Mouse (Mus musculus) intestine, postnatal 0 days (tissue): ENCODE measurements around the gene Gm17018. TPM values are rescaled to one million over a fixed set of nuclear protein-coding genes. Genes with fewer than 3 reads are reported as not detected.

Source experiments
- ATAC-seq: fragments of 200-750 bp; cut with Nextera tagmentation; 2 replicates; pipeline ENCODE4 v1.8.0; 2017; ENCODE audit warnings: mild to moderate bottlenecking, moderate TSS enrichment, moderate library complexity
- H3K27ac ChIP-seq: fragments of 300-500 bp; sonication (generic); 2 replicates; pipeline ENCODE4 v1.5.1; 2014; ENCODE audit warnings: mild to moderate bottlenecking, low read depth, low read length, moderate library complexity
- H3K27me3 ChIP-seq: fragments of 300-500 bp; sonication (generic); replicated peaks from 2 replicates; pipeline ENCODE4 v1.6.1; 2014; ENCODE audit warnings: low read length, mixed read lengths; ENCODE audit not compliant: control insufficient read depth, insufficient read depth
- H3K36me3 ChIP-seq: fragments of 300-500 bp; sonication (generic); 2 replicates; pipeline ENCODE4 v1.6.1; 2014; ENCODE audit warnings: mild to moderate bottlenecking, moderate library complexity; ENCODE audit not compliant: control insufficient read depth, insufficient read depth
- H3K4me1 ChIP-seq: fragments of 300-500 bp; sonication (generic); replicated peaks from 2 replicates; pipeline ENCODE4 v1.6.1; 2014; ENCODE audit warnings: antibody characterized with exemption, low read length, mixed read lengths; ENCODE audit not compliant: control insufficient read depth, insufficient read depth
- H3K4me2 ChIP-seq: fragments of 300-500 bp; sonication (generic); replicated peaks from 2 replicates; pipeline ENCODE4 v1.6.1; 2014; ENCODE audit warnings: low read depth, mild to moderate bottlenecking, moderate library complexity
- H3K4me3 ChIP-seq: fragments of 300-500 bp; sonication (generic); 2 replicates; pipeline ENCODE4 v1.5.1; 2014; ENCODE audit warnings: low read depth, low read length
- H3K9ac ChIP-seq: fragments of 300-500 bp; sonication (generic); 2 replicates; pipeline ENCODE4 v1.6.1; 2014; ENCODE audit warnings: mild to moderate bottlenecking, low read depth, low read length
- H3K9me3 ChIP-seq: fragments of 300-500 bp; sonication (generic); 2 replicates; pipeline ENCODE4 v1.6.1; 2016; ENCODE audit warnings: mixed run types; ENCODE audit not compliant: control insufficient read depth
- CTCF ChIP-seq: sonication (generic); IDR thresholded peaks from 2 replicates; pipeline ENCODE4 v1.5.1; 2016; ENCODE audit warnings: low read depth, mild to moderate bottlenecking, control low read depth, antibody characterized with exemption, moderate library complexity
- WGBS: fragments of 180-500 bp; shearing (Covaris S2); extraction: QIAGEN DNeasy Blood & Tissue Kit; methylation state at CpG from one replicate; pipeline ENCODE4 v1.1.7; 2014; 5-methylcytosine and 5-hydroxymethylcytosine counted together
- polyA plus RNA-seq: library from polyadenylated mRNA; unstranded; fragments of >200 nt; fragmentation: Nextera tagmentation; extraction: Ambion mirVana; gene quantifications from 2 replicates; pipeline ENCODE4 v1.2.1, GENCODE M21; 2015

Gm17018 gene
- polyA plus RNA-seq, 1 experiment from 2014 or later = 24.7 TPM

DNA sequence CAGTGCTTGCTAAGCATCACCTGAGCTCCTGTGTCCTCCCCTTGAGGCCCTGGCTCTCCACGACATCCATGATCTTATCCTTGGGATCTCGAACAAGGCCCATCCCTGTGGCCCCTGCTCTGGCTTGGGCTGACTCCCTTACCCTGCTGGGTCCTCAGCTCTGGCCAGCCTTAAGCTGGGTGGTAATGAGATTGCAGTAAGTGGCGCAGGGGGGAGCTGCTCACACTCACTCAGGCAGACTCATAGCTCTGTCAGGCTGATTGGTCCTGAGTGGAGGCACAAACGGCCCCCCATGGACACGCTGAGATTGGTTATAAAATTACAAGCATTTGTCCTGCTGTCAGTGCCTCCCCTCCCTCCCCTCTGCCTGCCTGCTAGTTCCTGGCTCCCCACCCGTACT, 24.5 kb upstream of the Gm17018 start:
- no peaks in the 10 kb centered on the region for H3K4me1 ChIP-seq
- peaks cover 6% of the 10 kb centered on the region; the same call in 1 of the 2 replicates for H3K27me3 ChIP-seq
- H3K4me3 ChIP-seq = no peak overlapping the region
- no peak overlapping the region for H3K4me2 ChIP-seq
- H3K9me3 ChIP-seq = no peaks in the 10 kb centered on the region
- H3K9ac ChIP-seq = no peak overlapping the region
- 47% methylated on average over 6 of the region's 6 CpGs for WGBS
- H3K36me3 ChIP-seq = 0 out of 2 replicates have a peak, but pooled peaks cover 3% of the 10 kb centered on the region
- no peak overlapping the region for H3K27ac ChIP-seq
- TF ChIP-seq CTCF = no peak
- 0 out of 2 replicates have a peak, but pooled peaks have one; percentile 12 for ATAC-seq

DNA sequence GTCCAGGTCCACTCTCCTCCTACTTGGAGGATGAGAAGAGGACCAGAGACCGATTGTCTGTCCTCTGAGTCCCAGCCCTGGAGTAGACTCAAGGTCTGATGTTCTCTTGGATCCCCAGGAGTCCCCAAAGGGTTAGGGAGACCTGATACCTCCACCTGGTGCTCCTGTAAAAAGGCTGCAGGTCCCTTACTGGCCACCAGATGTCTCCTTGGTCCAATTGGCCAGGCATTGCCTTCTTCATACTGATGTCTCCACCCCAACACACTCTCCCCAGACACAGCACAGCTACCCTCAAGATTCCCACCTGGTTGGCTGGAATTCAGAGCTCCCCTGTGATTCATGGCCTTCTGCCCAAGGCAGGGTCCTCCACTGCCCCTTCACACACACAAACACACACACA, 22.9 kb upstream of the Gm17018 start:
- TF ChIP-seq CTCF = peak; percentile 82
- no peak overlapping the region for H3K27ac ChIP-seq
- H3K9ac ChIP-seq = no peak overlapping the region
- no peaks in the 10 kb centered on the region for H3K4me1 ChIP-seq
- WGBS = 60% methylated on average over 1 of the region's 1 CpGs
- no peak overlapping the region for H3K4me2 ChIP-seq
- H3K4me3 ChIP-seq = no peak overlapping the region
- no peaks in the 10 kb centered on the region for H3K9me3 ChIP-seq
- H3K27me3 ChIP-seq = peaks cover 22% of the 10 kb centered on the region; the same call in 1 of the 2 replicates
- ATAC-seq = no peak
- no peaks in the 10 kb centered on the region for H3K36me3 ChIP-seq

DNA sequence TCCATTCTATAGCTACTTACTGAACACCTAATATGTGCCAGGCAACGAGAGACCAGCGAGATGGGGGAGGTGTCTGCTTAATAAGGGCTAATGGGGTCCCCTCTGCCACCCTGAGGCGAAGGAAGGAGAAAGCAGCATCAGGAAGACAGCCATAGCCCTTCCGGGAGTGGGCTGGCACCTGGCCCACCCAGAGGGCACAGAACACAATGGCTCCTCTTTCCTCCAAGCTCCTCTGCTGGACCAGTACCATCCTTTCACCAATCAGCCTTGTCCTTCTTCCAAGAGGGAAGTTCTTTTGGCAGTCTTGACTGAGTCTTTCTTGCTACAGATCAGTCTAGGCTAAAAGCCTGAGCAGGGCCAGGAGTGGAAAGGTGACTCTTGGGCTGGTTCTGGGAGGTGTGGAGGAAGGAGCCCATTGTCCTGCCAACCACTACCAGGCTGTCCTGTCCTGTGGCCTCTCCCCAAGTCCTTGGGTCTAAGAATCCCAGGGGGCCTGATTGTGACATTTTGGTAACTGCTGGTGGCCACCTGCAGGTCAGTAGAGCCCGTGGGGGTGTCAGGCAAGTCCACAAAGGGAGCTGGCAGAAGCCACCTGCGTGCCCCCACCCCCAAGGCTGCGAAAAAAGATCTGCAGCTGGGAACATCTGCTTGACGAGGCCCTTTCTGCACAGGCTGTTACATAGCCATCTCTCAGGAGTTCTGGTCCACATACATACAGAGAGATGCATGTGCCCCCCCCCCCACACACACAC, 19.6 kb upstream of the Gm17018 start:
- Histone ChIP-seq H3K36me3 (no peaks in the 10 kb centered on the region), H3K4me2 (peak overlapping the region; percentile 65), H3K27me3 (peaks cover 42% of the 10 kb centered on the region), H3K9me3 (no peaks in the 10 kb centered on the region), H3K9ac (no peak overlapping the region), H3K4me3 (0 out of 2 replicates have a peak overlapping the region, but pooled peaks have one; percentile 31), H3K27ac (no peak overlapping the region), H3K4me1 (no peaks in the 10 kb centered on the region)
- no peak for ATAC-seq
- WGBS = 44% methylated on average over 8 of the region's 8 CpGs
- no peak for TF ChIP-seq CTCF

- no peak overlapping the region for H3K9ac ChIP-seq
- no peaks in the 10 kb centered on the region for H3K4me1 ChIP-seq
- ATAC-seq = peak; percentile 44
- H3K36me3 ChIP-seq = no peaks in the 10 kb centered on the region
- H3K4me3 ChIP-seq = peak overlapping the region; percentile 31
- no peak overlapping the region for H3K27ac ChIP-seq
- peaks cover 47% of the 10 kb centered on the region for H3K27me3 ChIP-seq
- H3K4me2 ChIP-seq = peak overlapping the region; percentile 65
- TF ChIP-seq CTCF = peak; percentile 47
- WGBS = under 1% methylated on average over 50 of the region's 58 CpGs
- no peaks in the 10 kb centered on the region for H3K9me3 ChIP-seq
These were observed 18.9 kb upstream of the Gm17018 start for GRCm38 (mm10) chr19:45541409-45542041.

GRCm38 (mm10) chr19:45542061-45542460, 18.4 kb upstream of the Gm17018 start:
- H3K4me3 ChIP-seq = peak overlapping the region; percentile 31
- H3K9me3 ChIP-seq = no peaks in the 10 kb centered on the region
- peaks cover 47% of the 10 kb centered on the region for H3K27me3 ChIP-seq
- no peak overlapping the region for H3K27ac ChIP-seq
- no peak for TF ChIP-seq CTCF
- H3K4me1 ChIP-seq = no peaks in the 10 kb centered on the region
- ATAC-seq = no peak
- WGBS = 27% methylated on average over 3 of the region's 3 CpGs
- H3K9ac ChIP-seq = no peak overlapping the region
- peak overlapping the region; percentile 65 for H3K4me2 ChIP-seq
- H3K36me3 ChIP-seq = no peaks in the 10 kb centered on the region

GRCm38 (mm10) chr19:45544152-45544924, 16.1 kb upstream of the Gm17018 start:
- no peak for ATAC-seq

More at GRCm38 (mm10) chr19:45544152-45544924, 16.1 kb upstream of the Gm17018 start:
- Histone ChIP-seq H3K27ac (no peak overlapping the region), H3K4me1 (no peaks in the 10 kb centered on the region), H3K4me2 (peak overlapping the region; percentile 85), H3K36me3 (no peaks in the 10 kb centered on the region), H3K4me3 (peak overlapping the region; percentile 40), H3K9ac (no peak overlapping the region), H3K27me3 (peaks cover 47% of the 10 kb centered on the region), H3K9me3 (no peaks in the 10 kb centered on the region)
- WGBS = under 1% methylated on average over 21 of the region's 26 CpGs
- TF ChIP-seq CTCF = no peak
